Mouse (Mus musculus): Measurements from ENCODE around the gene Zfp526. TPM values are rescaled to one million over a fixed set of nuclear protein-coding genes. Genes with fewer than 3 reads are reported as not detected.

The Zfp526 gene
- total RNA-seq, 2 experiments from 2014 or later: 8.7 to 11.4 TPM

DNA sequence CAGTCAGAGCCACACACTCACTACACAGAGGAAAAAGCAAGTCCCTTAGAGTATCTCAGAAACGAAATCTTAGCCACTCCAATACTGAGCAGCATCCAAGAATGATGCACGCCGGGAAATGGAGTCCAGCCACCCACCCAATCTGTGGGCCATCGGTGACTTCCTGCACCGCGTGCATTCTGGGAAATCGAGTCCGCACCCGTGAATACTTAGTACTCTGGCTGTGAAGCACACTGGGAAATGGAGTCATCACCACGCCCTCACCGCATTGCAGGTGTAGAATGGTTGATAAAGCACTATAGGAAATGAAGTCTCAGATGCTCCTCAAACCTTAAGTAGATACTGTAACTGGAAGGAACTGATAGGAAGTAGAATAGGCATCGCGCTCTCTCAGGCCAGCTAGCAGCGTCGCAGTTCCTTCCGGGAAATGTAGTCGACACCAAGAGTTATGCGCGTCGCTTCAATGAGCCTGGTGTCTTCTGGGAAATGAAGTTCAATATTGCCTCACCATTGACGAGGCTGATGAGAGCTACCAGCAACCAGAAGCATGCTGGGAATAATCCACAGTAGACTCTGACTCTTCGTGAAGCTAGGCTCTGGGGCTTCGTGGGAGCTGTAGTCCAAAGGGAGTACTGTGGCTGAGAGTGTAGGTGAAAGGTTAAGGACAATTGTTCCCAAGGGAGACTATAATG lies 16.9 kb downstream of the Zfp526 start:
- DNase-seq: peak; percentile 96 to 97
- intact Hi-C loops (cut with DNase I): loop anchor here (5.0 kb wide), 2 partner anchors 106 to 159 kb away; partner anchors contain the start of gene Lipe

DNA sequence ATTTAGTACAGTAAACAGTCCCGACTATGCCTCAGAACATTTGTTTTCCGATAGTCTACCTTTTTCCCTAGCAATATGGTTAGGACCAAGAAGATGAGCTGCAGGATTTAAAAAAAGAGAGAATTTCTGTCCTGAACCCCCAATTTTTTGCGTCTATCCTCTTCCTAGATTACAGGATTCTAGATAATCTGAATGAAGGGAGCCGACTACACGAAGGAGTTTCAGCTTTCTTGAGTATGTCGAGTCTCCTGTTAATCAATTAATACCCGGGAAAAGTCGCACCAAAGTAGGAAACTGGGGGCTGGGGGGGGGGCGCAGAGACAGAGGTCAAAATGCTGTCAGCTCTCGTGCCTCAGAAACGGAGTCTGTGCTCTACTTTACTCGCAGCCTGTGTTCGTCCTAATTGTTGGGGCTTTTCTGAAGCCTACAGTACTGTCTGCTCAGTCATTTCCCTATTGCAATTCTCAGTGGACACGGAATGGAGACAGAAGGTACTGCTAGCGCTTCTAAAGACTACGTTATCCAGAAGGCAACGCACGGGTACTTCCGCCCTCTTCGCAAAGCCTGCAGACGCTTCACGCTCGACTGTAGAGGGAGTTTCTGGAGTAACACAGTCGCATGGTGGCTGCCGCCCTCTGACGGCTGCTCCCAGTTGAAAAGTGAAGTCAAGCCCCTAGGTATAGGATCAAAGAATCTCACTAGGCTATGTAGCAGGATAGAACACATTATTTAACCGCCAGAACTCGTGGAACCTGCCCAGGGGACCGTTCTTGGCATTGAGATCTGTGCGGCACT lies 17.8 kb downstream of the Zfp526 start:
- intact Hi-C loops (cut with DNase I): loop anchor here (1.0 to 5.0 kb wide), 3 partner anchors 39 to 158 kb away; partner anchors contain the start of gene Lipe
- peak; percentile 89 to 91 for DNase-seq

DNA sequence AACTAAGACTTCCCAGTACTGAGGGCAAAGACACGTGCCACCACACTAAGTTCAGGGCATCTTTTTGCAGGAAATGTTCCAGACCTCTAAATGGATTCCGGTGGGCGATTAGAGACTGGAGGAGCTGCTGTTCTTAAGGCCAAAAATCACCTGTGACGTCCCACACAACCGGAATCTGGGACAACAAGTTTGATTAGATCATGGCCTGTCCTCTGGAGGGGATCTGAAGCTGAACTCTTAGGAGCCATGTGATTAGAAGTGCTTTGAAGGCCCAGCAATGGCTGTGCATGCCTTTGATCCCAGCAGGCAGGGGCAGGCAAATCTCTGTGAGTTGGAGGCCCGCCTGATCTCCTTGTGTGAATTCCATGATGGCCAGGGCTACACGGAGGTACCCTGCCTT lies 19.4 kb downstream of the Zfp526 start:
- intact Hi-C loops (cut with DNase I): loop anchor here (5.0 kb wide), 1 partner anchor 147 kb away; no protein-coding TSS in a partner anchor
- DNase-seq: peak in 1 of 2 experiments; percentile 7

DNA sequence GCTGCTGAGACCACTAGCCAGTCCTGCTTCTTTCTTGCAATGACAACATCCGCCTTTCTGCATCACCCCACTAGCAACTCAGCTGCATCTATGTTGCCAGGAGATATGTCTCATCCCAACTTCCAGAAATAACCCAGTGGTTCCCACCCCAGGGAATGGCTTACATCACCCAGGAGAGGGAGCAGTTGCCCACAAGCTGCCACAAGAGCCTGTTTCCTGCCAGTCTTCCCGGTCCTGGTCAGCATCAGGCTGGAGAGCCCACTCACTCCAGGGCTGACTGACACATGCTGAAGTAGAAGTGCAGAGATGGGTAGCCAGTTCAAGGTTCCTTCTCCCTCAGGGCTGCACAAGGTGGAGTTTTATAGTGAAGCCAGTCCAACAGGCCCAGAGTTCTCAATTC lies 19.8 kb downstream of the Zfp526 start:
- DNase-seq: peak; percentile 84 to 86
- intact Hi-C loops (cut with DNase I): loop anchor here (5.0 kb wide), 1 partner anchor 146 kb away; no protein-coding TSS in a partner anchor

DNA sequence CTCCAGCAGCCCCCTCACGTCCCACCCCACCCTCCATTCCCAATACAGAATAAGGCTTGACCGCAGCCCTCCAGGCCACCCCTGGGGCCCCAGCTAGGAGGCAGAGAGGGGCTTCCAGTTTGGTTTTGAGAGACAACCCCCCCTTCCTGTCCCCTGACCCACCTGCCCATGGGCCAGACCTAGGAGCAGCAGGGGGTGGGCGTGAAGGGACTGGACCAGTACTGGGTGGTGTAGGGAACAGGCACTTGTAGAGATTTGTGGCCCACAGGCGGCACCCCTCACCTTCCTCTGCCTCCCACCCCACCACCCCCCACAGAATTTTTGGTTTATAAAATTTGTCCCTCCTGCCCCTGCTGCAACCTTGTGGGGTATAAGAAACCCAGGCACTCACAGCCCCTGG lies 22.1 kb downstream of the Zfp526 start:
- no peak for DNase-seq
- intact Hi-C loops (cut with DNase I): loop anchor here (5.0 kb wide), 1 partner anchor 144 kb away; no protein-coding TSS in a partner anchor

DNA sequence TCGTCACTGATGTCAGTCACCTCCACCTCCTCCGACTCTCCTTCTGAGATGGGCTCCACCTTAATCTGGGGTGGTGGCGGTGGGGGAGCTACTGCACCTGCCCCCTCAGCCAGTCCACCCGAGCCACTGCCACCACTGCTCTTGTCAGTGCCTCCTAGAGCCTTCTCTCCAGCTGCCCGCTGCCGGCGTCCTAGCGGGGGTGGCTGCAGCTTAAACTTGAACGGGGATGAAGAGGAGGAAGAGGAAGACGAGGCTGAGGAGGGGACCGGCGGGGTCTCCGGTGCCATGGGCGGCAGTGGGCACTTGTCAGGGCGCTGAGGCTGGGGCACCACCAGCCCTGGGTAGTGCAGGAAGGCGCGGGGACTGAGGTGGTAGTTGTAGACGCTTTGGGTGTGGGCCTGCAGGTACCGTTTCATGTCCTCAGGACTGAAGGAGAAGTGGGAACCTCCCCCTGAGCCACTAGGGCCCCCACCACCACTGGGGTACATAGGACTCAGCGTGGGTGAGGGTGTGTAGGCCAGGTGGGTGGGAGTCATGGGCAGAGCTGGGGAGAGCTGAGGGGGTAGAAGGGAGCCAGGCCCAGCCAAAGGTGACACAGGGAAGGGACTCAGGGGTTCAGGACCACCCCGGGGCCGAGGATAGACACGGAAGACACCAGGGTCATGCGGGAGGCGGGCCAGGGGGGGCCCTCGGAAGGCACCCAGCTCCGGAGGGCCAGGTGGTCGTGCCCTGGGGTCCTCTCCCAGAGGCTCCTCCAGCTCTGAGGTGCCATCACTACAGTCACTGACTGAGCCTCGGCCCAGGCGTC lies 23.5 kb downstream of the Zfp526 start:
- intact Hi-C loops (cut with DNase I): loop anchor here (5.0 kb wide), 1 partner anchor 143 kb away; no protein-coding TSS in a partner anchor

DNA sequence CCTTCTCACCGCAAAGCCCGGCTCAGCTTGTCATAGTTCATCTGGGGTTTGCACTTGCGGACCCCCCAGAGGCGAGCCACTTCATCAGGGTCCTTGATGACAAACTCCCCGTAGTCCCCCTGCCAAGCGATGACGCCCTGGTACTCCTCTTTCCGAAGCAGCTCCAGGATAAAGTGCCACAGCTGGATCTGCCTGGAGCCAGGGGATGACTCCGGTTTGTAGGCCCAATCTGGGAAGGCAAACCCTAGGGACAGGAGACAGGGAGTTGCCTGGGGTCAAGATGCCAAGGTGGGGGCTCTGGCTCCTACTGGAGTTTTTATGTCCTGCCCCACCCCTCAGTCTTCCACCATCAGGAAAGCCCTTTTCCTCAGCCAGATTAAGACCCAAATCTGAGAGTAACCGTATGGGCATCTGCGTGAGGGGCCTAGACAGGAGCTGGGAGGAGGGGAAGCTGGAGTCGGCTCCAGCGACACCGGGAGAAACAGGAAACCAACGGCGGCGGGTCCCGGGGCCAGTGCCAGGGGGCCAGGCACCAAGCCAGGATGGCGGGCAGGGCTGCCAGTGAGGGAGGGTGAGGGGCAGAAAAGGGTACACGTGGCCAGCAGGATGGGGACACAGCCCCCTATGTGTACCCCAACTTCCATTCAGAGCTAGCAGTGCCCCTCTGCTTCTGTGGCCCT lies 25.0 kb downstream of the Zfp526 start:
- intact Hi-C loops (cut with DNase I): loop anchor here (2.0 kb wide), 1 partner anchor 71 kb away; the partner anchor contains the start of gene Megf8
- peak; percentile 74 to 78 for DNase-seq

More for the DNA sequence above, 23.5 kb downstream of the Zfp526 start:
- no peak for DNase-seq

DNA sequence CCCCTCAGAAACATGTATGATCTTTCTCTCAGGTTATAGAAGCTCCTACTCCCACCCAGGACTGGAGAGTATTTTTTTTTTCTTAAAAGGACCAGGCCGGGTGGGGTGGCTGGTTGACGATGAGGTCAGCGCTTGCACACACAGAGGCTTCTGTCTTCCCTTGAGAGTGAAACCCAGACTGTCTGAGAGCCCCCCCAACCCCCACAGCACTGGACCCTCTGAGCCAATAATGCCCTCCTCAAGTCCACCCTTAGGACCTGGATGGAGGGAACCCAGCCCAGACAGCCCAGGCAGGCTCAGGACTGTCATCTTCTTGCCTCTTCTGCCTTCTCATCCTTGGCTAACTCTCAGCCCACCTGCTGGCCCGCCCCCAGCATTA lies 25.5 kb downstream of the Zfp526 start:
- DNase-seq: no peak
- intact Hi-C loops (cut with DNase I): loop anchor here (2.0 kb wide), 1 partner anchor 70 kb away; the partner anchor contains the start of gene Megf8

DNA sequence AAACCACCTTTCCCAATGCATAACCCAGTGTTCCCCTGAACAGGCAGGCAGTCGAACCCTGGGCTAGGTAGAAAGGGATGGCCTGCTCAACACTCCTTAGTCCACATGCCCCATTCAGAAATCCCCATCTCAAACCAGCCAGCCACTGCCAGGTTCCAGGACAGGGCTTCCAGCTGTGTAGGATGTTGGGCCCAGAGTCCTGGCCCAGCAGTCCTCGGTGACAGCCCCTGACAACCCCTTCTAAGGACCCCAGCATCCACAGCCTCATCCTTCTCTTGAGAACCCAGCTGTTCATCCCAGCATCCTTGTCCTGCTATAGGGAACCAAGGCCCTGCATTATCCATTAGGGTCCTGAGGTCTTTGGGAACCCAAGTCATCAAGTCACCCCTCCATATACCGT lies 26.3 kb downstream of the Zfp526 start:
- intact Hi-C loops (cut with DNase I): loop anchor here (2.0 kb wide), 1 partner anchor 69 kb away; the partner anchor contains the start of gene Megf8
- no peak for DNase-seq

DNA sequence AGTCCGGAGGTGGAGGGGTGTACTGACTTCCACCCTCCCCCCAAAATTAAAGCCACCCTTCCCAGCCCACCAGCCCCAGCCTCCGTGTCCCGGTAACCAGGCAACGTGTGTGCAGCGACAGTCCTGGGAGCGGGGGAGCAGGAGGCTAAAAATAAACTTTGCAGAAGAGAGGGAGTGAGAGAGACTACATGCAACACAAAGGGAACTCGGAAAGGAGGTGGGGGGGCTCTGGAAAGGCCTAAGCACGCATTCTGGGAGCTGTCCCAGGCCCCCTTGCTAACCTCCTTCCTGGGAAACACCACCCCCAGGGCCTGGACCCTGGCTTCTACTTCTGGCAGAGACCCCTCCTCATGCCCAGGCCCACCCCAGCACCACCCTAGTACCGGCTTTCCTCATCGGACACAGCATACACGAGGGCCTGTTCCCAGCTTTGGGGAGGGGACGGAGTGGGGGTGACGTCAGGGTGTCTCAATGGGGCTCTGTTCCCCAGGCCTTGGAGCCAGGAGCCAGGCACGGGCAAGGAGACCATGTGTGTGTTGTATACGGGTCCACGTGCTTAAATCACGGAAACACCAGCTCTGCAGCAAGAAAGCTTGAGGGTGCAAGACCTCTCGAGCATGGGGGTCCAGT lies 26.9 kb downstream of the Zfp526 start:
- intact Hi-C loops (cut with DNase I): loop anchor here (1.0 kb wide), 1 partner anchor 30 kb away; no protein-coding TSS in a partner anchor
- peak; percentile 67 to 68 for DNase-seq

DNA sequence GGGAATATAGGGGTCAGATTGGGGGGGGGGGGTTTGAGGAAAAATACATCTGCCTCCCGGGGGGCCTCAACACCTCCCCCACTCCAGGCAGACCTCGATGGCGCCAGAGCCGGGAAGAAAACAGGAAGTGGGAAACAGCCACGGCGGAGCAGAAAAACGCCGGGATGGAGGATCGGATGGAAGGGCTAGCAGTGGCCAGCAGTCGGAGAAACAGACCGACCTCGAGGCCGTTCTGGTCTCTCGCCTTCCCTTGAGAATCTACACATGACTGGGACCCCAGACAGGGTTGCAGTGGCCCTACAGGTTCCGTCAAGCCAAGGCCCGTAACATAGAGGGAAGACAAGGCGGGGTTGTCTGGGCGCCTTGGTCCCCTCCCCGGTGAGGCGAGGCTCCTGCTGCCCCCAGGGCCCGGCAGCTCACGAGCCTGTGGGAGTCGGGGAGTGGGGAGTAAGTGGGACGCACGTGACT lies 27.7 kb downstream of the Zfp526 start:
- no peak for DNase-seq
- intact Hi-C loops (cut with DNase I): loop anchor here (1.0 kb wide), 1 partner anchor 29 kb away; no protein-coding TSS in a partner anchor

DNA sequence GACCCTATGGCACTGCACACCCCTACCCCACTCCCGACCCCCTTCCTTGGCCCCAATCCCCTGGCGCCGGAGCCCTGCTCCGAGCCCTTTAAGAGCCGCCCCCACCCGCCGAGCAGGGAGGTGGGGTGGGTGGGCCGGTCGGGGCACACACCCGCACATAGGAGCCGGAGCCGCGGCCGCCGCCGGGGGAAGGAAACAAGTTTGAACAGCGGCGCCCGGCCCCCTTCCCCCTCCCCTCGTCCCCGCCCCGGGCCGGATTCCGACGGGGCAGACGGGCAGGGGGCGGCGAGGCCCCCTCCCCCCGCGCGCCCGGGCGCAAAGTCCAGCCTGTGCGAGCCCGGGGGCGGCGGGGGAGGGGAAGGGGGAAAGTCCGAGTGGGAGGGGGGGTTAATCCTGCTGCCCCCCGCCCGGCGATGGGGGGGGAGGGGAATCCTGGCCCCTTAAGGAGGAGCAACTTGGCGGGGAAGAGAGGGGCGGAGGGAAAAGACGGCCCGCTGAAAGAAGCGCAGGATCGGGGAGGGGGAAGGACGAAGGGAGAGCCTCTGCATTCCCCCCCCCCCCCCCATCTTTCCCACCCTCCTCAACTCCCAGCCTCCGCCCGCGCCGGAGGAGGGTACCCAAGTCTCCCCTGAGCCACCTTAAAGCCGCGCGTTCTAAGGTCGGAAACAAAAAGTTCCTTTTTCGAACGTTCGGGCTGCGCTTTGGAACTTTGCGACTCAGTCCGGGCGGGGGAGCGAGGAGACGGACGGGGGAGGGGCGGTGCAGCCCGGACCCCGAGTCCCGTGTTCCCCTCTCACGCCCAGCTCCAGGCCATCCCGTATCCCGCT lies 28.3 kb downstream of the Zfp526 start:
- intact Hi-C loops (cut with DNase I): loop anchor here (2.0 kb wide), 1 partner anchor 17 kb away; the partner anchor contains the start of gene Cic
- DNase-seq: peak; percentile 84 to 85

DNA sequence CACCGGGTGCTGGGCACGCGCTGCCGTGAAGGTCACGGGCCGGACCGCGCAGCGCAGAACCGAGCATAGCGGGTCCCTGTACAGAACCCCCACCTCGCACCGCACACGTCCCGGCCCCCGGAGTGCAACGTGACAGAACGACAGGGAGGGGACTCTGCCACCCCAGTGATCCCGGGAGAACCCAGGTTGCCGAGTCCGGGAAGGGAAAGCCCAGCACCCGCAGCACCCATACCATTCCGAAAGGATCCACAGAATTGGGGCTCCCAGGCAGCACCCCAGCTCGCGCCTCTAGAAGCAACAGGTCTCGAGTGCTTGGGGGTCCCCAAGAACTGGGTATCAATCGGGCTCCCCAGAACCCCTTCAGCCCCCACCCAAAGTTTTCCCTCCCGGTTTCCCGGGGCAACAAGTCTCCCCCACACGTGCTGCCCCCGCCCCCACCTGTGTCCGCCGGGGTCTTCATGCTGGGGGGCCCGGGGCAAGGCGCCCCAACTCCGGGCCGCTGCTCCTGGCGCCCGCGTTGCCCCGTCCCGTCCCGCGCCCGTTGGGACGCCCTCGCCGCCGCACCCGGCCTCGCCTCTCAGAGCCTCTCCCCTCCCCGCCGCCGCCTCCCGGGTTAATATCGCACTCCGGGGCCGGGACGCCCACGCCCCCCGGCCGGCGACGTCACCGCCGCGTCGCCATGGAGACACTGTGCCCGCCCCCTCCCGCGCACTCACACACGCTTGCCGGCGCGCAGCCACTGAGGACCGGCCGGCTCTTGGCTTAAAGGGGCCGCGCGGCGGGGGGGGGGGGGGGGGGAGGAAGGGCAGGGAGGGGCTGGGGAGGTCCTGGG lies 29.1 kb downstream of the Zfp526 start, which contains the start of gene Erf:
TSS of gene Erf (minus strand) at position 621 of the 832 bp plus-strand sequence.
- peak; percentile 96 to 97 for DNase-seq
- intact Hi-C loops (cut with DNase I): loop anchor here (2.0 kb wide), 1 partner anchor 16 kb away; the partner anchor contains the start of gene Cic

DNA sequence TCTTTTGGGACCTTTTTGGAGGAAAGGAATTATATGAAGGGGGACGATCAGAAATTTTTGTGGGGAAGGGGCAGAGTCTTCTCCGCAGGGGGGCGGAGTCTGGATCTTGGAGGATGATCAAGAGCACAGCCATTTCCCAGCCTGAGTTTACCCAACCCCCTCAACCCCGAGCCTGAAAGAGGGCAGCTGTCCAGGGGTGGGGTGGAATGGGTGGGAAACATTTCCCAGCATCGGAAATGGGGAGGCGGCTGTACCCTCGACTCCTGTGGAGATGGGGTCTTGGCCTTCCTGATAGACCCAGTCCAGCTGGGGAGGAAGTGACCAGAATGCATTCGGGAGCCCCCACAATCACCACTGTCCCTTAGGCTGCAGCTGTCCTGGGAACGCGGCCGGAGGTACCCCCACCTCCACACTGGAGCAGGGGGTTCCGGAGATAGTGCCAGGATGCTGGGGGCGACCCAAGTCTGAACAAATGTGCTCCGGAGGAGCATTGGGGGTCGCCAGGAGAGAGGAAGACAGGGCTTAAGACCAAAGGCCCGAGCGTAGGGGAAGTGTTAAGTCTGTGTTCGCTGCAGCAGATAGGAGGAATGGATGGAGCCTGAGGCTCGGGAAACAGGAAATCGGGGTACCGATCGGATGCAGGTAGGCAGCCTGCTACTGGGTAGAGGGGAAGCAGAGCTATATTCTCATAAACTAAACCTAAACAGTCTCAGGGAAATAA lies 30.0 kb downstream of the Zfp526 start:
- DNase-seq: peak; percentile 84 to 88
- intact Hi-C loops (cut with DNase I): loop anchor here (2.0 kb wide), 1 partner anchor 16 kb away; the partner anchor contains the start of gene Cic

DNA sequence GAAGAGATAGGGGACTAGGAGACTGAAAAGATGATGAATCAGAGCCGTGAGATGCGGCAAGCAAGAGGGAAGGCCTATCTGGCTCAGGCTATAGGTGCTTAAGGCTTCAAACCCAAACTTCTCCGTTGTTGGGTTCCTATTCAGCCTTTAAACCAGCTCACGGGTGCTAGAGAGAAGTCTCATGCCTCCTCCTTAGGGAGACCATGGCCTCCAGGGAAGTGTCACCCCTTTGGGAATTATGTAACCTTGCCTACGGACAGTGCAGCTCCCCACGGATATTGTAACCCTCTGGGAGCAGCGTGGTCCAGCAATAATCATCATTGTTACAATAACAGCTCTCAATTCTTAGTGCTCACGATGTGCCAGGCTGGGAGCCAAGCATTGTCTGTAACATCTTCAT lies 30.6 kb downstream of the Zfp526 start:
- intact Hi-C loops (cut with DNase I): loop anchor here (2.0 kb wide), 1 partner anchor 15 kb away; the partner anchor contains the start of gene Cic
- peak; percentile 20 to 42 for DNase-seq

DNA sequence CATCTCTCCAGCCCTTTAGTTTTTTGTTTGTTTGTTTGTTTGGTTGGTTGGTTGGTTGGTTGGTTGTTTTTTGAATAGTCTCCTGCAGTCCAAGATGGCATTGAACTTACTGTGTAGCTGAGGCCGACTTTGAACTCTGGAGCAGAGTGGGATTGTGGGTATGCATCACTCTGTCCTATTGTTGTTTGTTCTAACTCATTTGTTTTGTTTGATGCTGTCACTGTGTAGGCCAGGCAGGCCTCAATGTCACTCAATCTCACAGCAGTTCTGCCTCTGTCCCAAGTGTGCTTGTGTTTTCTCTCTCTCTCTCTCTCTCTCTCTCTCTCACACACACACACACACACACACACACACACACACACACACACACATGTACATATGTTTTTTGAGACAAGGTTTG lies 40.7 kb downstream of the Zfp526 start:
- intact Hi-C loops (cut with DNase I): no loop called here
- DNase-seq: no peak

Measured in heart, postnatal 10 days (tissue).